Mouse (Mus musculus): Measurements from ENCODE around the gene Bphl. TPM values are rescaled to one million over a fixed set of nuclear protein-coding genes. Genes with fewer than 3 reads are reported as not detected.

The Bphl gene
- polyA plus RNA-seq, 1 experiment from 2014 or later = 39.9 TPM

DNA sequence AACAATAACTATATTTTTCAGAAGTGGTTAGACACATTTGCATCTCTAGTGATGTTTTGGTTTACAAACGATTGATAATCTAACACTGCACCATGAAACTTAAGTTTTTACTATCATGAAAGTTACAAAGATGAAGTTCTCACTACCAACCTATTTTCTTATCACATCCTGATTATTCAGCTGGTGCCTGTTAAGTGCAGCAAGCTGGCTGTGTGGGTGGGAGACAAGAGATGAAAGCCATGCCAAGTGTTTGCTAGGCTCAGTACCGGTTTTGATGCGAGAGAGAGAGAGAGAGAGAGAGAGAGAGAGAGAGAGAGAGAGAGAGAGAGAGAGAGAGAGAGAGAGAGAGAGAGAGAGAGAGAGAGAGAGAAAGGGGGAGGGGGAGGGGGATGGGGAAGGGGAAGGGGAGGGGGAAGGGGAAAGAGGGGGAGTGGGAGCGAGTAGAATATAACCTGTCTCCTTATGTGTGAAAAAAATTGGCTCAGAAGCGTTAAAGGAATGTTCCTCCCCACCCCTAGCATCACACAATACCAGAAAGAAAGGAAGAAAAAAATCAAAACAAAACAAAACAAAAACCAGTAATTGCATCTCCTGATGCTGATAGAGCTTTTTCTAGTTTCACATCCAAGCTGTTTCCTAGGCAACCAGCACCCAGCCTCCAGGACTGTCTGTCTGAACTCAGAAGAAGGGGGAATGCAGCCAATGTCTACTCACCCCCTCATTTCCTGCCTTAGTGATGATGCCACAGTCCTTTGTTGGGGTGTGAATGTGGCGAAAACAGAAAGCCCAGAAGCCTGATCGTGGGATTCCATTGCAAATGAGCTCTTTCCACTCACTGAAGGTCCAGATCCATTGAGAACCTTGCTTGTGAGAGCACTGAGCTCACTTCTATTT is 58.4 kb downstream of the Bphl start:
- Histone ChIP-seq H3K4me2 (no peak overlapping the region), H3K4me1 (peaks cover 27% of the 10 kb centered on the region), H3K27ac (replicated peaks) (peak overlapping the region; percentile 53; the same call in 1 of the 2 replicates), H3K4me3 (no peak overlapping the region), H3K9ac (0 out of 2 replicates have a peak overlapping the region, but pooled peaks have one; percentile 10), H3K9me3 (no peaks in the 10 kb centered on the region), H3K27me3 (replicated peaks) (no peaks in the 10 kb centered on the region), H3K36me3 (no peaks in the 10 kb centered on the region)
- WGBS = 30% methylated on average over 5 of the region's 7 CpGs
- no peak for ATAC-seq (ENCODE audit: extremely low read depth, insufficient number of reproducible peaks, low FRiP score, low TSS enrichment)

DNA sequence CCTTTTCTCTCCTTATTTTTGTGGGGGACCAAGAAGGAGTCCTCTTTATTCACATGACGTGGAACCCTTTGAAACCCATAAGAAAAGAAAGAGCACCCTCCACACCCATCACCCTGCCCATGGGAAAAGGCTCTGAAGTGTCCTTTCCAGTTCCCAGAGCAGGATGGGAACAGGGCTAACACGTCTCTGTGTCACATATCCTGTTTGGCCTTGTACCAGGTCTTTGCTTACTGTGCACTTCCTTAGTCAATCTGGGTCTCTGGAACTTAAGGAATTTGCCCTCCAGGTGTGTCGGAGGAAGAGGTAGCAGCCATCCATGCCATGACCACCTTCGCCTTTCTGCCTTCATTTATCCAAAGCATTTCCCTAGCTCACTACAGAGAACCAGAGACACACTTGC is 59.1 kb downstream of the Bphl start:
- Histone ChIP-seq H3K4me1 (peaks cover 28% of the 10 kb centered on the region), H3K4me2 (no peak overlapping the region), H3K9ac (no peak overlapping the region), H3K27ac (replicated peaks) (peak overlapping the region; percentile 53; the same call in 1 of the 2 replicates), H3K9me3 (no peaks in the 10 kb centered on the region), H3K36me3 (no peaks in the 10 kb centered on the region), H3K27me3 (replicated peaks) (no peaks in the 10 kb centered on the region), H3K4me3 (no peak overlapping the region)
- whole genome bisulfite sequencing = 57% methylated on average over 4 of the region's 4 CpGs
- no peak; the same call in 1 of the 2 replicates for ATAC-seq (ENCODE audit: extremely low read depth, insufficient number of reproducible peaks, low FRiP score, low TSS enrichment)

DNA sequence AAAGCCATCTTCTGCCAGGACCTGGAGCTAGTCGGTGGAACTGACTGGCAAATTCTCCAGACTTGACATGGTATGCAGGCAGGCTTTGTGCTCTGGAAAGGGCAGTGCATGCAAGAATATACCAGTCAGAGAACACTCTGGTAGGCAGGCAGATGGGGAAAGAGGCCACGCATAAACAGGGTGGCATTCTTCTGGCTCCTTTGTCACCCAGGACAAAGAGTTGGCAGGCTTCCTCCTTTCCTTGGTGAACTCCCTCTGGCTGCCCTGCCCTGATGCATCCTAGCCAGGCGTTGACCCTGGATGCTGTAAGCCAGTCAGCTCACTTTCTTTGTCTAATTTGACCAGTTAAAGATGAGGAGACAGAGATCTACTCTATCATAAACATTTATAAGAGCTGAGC is 59.7 kb downstream of the Bphl start:
- Histone ChIP-seq H3K4me3 (no peak overlapping the region), H3K36me3 (no peaks in the 10 kb centered on the region), H3K4me1 (peaks cover 28% of the 10 kb centered on the region), H3K9ac (no peak overlapping the region), H3K27ac (replicated peaks) (no peak overlapping the region), H3K27me3 (replicated peaks) (no peaks in the 10 kb centered on the region), H3K4me2 (no peak overlapping the region), H3K9me3 (no peaks in the 10 kb centered on the region)
- ATAC-seq (ENCODE audit: extremely low read depth, insufficient number of reproducible peaks, low FRiP score, low TSS enrichment) = no peak
- WGBS = 72% methylated on average over 3 of the region's 3 CpGs

DNA sequence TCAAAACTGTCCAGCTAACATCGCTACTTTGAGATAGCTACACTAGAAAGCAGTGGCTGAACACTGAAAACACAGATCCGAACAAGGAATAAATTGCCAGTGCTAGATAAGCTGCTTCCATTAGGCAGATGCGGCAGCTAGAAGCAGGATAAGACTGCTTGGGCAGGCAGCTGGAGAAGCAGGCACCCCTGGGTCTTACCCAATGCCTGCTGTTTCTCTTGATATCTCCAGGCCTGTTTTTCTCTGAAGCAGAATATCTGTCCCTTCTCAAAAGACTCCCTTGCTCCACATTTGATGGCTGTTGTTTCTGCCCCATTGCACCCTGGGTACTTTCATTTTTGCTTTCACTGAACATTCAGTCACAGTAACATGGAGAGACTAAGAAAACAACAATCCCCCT is 63.3 kb downstream of the Bphl start:
- 27% methylated on average over 3 of the region's 3 CpGs for WGBS
- Histone ChIP-seq H3K9ac (peak overlapping the region; percentile 41; the same call in 1 of the 2 replicates), H3K27ac (replicated peaks) (no peak overlapping the region), H3K9me3 (no peaks in the 10 kb centered on the region), H3K27me3 (replicated peaks) (no peaks in the 10 kb centered on the region), H3K4me1 (peaks cover 24% of the 10 kb centered on the region), H3K4me3 (no peak overlapping the region), H3K36me3 (no peaks in the 10 kb centered on the region), H3K4me2 (no peak overlapping the region)
- ATAC-seq (ENCODE audit: extremely low read depth, insufficient number of reproducible peaks, low FRiP score, low TSS enrichment) = no peak

DNA sequence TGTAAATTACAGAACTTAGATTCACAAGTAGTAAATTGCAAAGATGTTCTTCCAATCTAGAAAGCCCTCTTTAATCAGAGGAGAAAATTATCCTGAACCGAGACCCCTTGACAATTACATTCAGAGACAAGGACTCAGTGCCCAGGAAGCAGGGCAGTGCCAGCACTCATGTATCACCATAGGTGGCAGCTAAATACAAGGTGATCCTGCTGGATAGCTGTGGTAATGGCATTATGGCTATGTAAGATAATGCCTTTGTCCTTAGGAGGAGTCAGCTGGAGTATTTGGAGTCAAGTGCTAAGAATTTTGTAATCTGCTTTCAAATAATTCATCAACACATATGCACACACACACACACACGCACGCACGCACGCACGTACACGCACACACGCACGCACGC is 63.9 kb downstream of the Bphl start:
- no peaks in the 10 kb centered on the region for H3K36me3 ChIP-seq
- H3K4me2 ChIP-seq = no peak overlapping the region
- H3K4me1 ChIP-seq = peaks cover 23% of the 10 kb centered on the region
- no peaks in the 10 kb centered on the region for H3K27me3 ChIP-seq (replicated peaks)
- no peak overlapping the region for H3K27ac ChIP-seq (replicated peaks)
- 87% methylated on average over 10 of the region's 10 CpGs for WGBS
- no peak overlapping the region for H3K9ac ChIP-seq
- no peak overlapping the region for H3K4me3 ChIP-seq
- no peak for ATAC-seq (ENCODE audit: extremely low read depth, insufficient number of reproducible peaks, low FRiP score, low TSS enrichment)
- H3K9me3 ChIP-seq = no peaks in the 10 kb centered on the region

DNA sequence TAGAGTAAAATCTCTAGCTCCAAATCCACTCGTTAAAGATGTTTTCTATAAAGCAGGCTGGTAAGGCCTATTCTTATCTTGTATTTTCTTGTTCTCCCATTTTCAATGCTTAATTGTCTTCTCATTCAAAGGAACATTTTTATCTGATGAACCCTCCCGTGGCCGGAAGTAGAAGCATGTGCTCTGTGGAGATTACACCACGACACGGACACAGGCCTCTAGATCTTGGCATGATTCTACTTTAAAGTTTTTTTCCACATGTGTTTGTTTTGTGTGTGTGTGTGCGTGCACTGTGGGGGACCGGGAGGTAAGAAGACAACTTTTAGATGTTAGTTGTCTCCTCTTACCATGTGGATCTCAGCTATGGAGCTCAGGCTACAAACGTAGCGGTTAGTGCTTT is 64.5 kb downstream of the Bphl start:
- H3K27me3 ChIP-seq (replicated peaks) = no peaks in the 10 kb centered on the region
- no peak overlapping the region for H3K9ac ChIP-seq
- H3K4me1 ChIP-seq = peaks cover 23% of the 10 kb centered on the region
- no peak overlapping the region for H3K4me2 ChIP-seq
- WGBS = 62% methylated on average over 9 of the region's 9 CpGs
- no peaks in the 10 kb centered on the region for H3K36me3 ChIP-seq
- H3K9me3 ChIP-seq = no peaks in the 10 kb centered on the region
- no peak overlapping the region for H3K4me3 ChIP-seq
- ATAC-seq (ENCODE audit: extremely low read depth, insufficient number of reproducible peaks, low FRiP score, low TSS enrichment) = no peak
- H3K27ac ChIP-seq (replicated peaks) = no peak overlapping the region

DNA sequence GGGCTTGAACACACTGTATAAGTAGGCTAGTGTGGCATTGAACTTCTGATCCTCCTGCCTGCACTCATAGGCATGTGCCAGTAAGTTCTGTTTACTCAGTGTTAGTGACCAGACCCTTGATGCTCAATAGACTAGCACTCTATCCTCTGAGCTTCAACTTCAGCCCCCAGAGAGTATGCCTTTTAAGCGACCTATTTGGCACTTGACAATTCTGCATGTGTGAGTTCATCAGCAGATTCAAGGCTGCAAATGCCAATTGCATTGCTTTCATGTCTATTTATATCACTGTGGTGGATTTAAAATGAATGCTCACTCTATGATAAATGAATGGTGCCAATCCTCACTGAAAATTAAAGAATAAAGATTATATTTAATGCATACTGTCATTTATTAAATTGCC is 68.0 kb downstream of the Bphl start:
- WGBS = 40% methylated on average over 1 of the region's 1 CpGs
- Histone ChIP-seq H3K4me1 (peaks cover 24% of the 10 kb centered on the region), H3K27ac (replicated peaks) (peak overlapping the region; percentile 58), H3K4me3 (no peak overlapping the region), H3K27me3 (replicated peaks) (no peaks in the 10 kb centered on the region), H3K9ac (no peak overlapping the region), H3K36me3 (no peaks in the 10 kb centered on the region), H3K9me3 (no peaks in the 10 kb centered on the region), H3K4me2 (no peak overlapping the region)
- no peak for ATAC-seq (ENCODE audit: extremely low read depth, insufficient number of reproducible peaks, low FRiP score, low TSS enrichment)

DNA sequence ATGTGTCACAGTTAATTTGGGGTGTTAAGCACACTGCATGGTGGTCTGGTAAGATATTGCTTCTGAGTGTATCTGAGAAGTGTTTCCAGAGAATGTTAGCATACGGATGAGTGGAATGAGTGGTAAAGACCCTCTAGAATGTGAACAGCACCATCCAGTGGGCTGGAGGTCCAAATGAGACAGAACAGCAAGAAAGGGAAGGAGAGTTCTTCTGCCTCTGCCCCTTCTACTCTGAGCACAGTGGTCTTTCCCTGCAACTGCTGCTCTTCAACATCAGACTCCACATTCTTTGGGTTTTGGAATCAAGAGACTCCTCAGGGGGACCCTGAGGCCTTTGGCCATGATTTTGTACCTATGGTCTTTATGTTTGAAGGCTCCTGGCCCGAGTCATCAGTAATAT is 68.9 kb downstream of the Bphl start:
- Histone ChIP-seq H3K27me3 (replicated peaks) (no peaks in the 10 kb centered on the region), H3K36me3 (no peaks in the 10 kb centered on the region), H3K4me2 (no peak overlapping the region), H3K9ac (no peak overlapping the region), H3K27ac (replicated peaks) (no peak overlapping the region), H3K4me3 (no peak overlapping the region), H3K9me3 (no peaks in the 10 kb centered on the region), H3K4me1 (peaks cover 18% of the 10 kb centered on the region)
- WGBS = 77% methylated on average over 2 of the region's 2 CpGs
- no peak for ATAC-seq (ENCODE audit: extremely low read depth, insufficient number of reproducible peaks, low FRiP score, low TSS enrichment)

DNA sequence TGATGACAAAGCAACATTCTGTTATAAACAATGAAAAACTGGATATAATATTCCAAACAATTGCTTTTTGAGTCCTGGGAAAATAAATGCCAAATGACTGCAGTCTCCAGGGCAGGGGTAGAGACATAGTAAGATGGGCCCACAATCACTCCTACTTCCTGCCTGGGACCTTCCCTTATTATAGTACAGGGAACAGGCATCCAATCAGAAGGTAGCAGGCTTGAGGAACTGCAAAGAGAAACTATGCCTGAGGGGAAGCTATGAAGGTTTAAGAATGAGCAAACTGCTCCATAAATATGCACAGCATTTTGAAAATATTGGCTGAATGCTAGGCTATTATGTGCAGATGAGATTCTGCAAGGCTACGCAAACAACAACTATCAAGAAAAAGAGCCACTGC is 69.6 kb downstream of the Bphl start:
- H3K27ac ChIP-seq (replicated peaks) = no peak overlapping the region

DNA sequence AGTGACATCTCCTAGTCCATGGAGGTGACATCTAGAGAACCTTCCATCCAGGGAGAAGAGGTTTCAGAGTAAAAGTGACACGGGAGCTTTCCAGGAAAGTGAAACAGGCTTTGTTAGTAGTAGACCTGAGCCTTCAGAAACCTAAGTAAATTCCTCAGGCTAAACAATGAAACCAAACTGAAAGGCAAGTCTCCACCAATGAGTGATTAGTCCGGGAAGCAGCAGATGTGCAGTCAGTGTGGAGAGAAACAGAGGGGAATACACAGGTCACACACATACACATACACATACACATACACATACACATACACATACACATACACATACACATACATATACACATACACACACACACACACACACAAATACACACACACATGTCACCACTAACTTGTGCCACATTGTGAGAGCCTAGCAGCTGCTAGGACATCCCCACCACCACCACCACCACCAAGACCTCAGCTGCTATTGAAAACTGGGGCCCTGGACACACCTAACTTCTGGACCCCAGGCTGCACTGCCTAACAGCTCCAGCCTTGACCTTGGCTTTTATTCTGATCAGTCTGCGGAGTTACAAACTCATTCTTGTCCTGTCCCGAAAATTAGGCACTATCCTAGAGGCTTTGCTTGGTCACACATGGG is 71.8 kb downstream of the Bphl start:
- no peaks in the 10 kb centered on the region for H3K36me3 ChIP-seq
- H3K4me2 ChIP-seq = no peak overlapping the region
- H3K4me3 ChIP-seq = no peak overlapping the region
- H3K27me3 ChIP-seq (replicated peaks) = no peaks in the 10 kb centered on the region
- 69% methylated on average over 4 of the region's 4 CpGs for WGBS
- ATAC-seq (ENCODE audit: extremely low read depth, insufficient number of reproducible peaks, low FRiP score, low TSS enrichment) = no peak
- no peak overlapping the region for H3K9ac ChIP-seq
- H3K27ac ChIP-seq (replicated peaks) = no peak overlapping the region
- H3K4me1 ChIP-seq = peaks cover 18% of the 10 kb centered on the region
- no peaks in the 10 kb centered on the region for H3K9me3 ChIP-seq

More for the DNA sequence above, 69.6 kb downstream of the Bphl start:
- WGBS = 85% methylated on average over 1 of the region's 1 CpGs
- no peak for ATAC-seq (ENCODE audit: extremely low read depth, insufficient number of reproducible peaks, low FRiP score, low TSS enrichment)
- no peaks in the 10 kb centered on the region for H3K27me3 ChIP-seq (replicated peaks)
- no peaks in the 10 kb centered on the region for H3K36me3 ChIP-seq
- no peaks in the 10 kb centered on the region for H3K9me3 ChIP-seq
- H3K4me3 ChIP-seq = no peak overlapping the region
- H3K4me2 ChIP-seq = no peak overlapping the region
- peaks cover 18% of the 10 kb centered on the region for H3K4me1 ChIP-seq
- no peak overlapping the region for H3K9ac ChIP-seq

DNA sequence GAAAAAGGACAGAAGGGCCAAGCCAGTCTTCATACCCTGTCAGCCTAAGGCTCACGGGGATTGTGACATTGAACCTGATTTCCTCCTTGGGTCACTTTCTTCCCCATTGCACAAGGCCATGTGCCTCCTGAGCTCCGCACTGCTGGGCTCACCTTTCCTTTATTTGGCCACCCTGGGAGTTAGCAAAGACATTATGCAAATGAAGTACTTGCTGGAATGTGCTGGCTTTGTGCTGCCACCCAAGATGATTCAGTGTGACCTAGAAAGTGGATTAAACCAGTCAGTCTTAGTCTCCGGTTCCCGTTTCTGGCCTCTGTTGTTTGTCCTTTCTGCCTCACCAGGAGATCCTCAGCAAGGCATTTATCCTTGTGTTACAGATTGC is 72.3 kb downstream of the Bphl start:
- ATAC-seq (ENCODE audit: extremely low read depth, insufficient number of reproducible peaks, low FRiP score, low TSS enrichment) = no peak
- no peaks in the 10 kb centered on the region for H3K36me3 ChIP-seq
- peaks cover 18% of the 10 kb centered on the region for H3K4me1 ChIP-seq
- no peaks in the 10 kb centered on the region for H3K9me3 ChIP-seq
- no peak overlapping the region for H3K4me3 ChIP-seq
- no peak overlapping the region for H3K4me2 ChIP-seq
- 56% methylated on average over 4 of the region's 4 CpGs for WGBS
- no peak overlapping the region for H3K27ac ChIP-seq (replicated peaks)
- H3K27me3 ChIP-seq (replicated peaks) = no peaks in the 10 kb centered on the region
- H3K9ac ChIP-seq = no peak overlapping the region

Data from heart, embryonic 13.5 days (tissue).